Mouse (Mus musculus): ENCODE data around the gene Slc22a17. TPM values are rescaled to one million over a fixed set of nuclear protein-coding genes. Genes with fewer than 3 reads are reported as not detected.

The Slc22a17 gene
- polyA plus RNA-seq, 1 experiment from 2014 or later: 46.0 TPM

DNA sequence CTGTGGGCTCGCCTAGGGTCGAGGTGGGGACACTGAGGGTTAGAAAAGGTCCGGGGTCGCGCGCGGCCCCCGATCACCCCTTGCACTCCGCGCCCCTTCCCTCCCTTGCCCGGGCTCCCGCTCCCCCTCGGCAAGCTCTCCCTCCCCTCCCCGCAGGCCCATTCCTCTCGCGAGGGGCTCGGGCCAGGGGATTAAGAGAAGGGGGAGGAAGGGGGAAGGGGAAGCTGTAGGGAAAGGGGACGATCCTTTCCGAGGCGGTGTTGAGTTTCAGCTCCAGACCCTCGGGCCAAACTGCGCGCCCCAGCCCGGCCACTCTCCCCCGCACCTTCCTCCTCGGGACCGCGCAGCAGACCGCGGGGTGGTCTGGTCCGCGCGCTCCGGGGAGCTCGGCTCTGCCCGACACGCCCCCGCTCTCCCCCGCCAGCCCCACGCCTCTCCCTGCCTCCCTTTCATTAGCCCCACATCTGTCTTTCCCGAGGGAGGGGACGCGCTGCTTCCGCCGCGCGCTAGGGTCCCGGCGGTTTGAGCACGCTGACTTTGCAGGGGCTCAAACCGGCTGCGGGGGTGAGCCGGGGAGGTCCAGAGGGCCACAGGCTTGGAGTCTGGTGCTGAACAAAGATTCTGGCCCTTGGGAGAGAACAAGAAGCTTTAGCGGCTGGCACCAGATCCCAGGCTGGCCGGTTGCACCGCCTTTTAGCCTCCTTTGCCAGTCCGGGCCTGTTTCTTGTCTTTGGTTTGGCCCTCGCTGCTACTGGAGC, 13.6 kb upstream of the Slc22a17 start:
- ATAC-seq (ENCODE audit: insufficient number of reproducible peaks, low FRiP score, low TSS enrichment, low read depth): peak; percentile 81
- no peaks in the 10 kb centered on the region for H3K27me3 ChIP-seq (ENCODE audit: control insufficient read depth, insufficient read depth, low read length)
- under 1% methylated on average over 51 of the region's 58 CpGs for WGBS
- peak overlapping the region; percentile 92 for H3K9ac ChIP-seq (ENCODE audit: low read length)
- DNase-seq (ENCODE audit: low spot score): peak; percentile 91
- peak overlapping the region; percentile 83 for H3K4me2 ChIP-seq (ENCODE audit: low read depth, severe bottlenecking)
- peaks cover 20% of the 10 kb centered on the region for H3K4me1 ChIP-seq (ENCODE audit: control insufficient read depth, insufficient read depth, low read length)
- H3K27ac ChIP-seq (replicated peaks; ENCODE audit: low read depth, low read length): peak overlapping the region; percentile 99
- peaks cover 1% of the 10 kb centered on the region; the same call in 1 of the 2 replicates for H3K36me3 ChIP-seq (ENCODE audit: control insufficient read depth, insufficient read depth, low read length)
- H3K4me3 ChIP-seq (ENCODE audit: low read depth, low read length): peak overlapping the region; percentile 53
- peaks cover 1% of the 10 kb centered on the region; the same call in 1 of the 2 replicates for H3K9me3 ChIP-seq (ENCODE audit: control insufficient read depth, low read length)

DNA sequence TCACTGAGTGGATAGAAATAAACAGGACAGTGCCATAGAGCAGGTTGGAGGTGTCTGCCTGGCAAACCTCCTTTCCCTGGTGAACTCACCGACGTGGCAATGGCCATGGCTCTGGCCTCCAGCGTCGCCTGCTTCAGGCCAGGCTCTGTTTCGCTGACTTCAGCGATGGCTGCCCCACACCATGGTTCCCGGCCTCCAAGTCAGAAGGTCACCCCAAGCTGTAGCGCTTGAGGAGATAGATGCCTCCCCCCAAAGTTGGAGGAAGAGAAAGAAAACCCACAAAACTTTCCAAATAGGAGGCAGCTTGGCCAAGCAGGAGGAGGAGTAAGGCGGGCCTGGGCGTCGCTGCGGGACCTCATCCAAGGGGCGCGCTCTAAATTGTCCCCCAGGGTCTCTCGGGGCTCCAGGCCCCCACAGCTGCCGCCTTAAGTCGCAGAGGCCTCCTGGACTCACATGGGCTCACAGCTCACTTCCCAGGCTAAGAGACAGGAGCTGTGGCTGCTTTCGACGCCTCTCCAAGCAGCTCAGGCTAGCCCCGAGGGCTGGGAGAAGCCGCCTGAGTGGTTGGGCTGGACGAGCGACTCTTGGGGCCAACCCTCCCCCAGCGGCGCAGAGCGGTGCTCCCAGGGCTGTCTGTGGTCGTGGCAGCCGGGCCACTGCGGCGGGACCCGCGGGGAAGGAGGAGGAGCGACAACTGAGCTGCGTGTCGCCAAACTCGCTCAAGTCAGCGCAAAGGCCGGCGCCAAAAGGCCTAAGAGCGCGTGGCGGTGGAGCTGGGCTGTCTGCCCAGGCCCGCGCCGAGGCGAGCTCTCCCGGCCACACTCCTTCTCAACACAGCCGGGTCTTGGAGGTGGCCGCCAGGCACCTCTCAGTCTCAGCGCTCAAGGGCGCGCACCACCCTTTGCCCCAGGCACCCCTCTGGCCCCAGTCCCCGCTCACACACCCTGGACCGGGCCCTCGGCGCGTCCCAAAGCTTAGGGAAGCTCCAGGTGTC, 12.7 kb upstream of the Slc22a17 start, which contains the start of gene Efs:
Efs (minus strand) TSS at position 778 of the 994 bp plus-strand sequence.
- ATAC-seq (ENCODE audit: insufficient number of reproducible peaks, low FRiP score, low TSS enrichment, low read depth): peak; percentile 58
- H3K4me1 ChIP-seq (ENCODE audit: control insufficient read depth, insufficient read depth, low read length): peaks cover 20% of the 10 kb centered on the region

DNA sequence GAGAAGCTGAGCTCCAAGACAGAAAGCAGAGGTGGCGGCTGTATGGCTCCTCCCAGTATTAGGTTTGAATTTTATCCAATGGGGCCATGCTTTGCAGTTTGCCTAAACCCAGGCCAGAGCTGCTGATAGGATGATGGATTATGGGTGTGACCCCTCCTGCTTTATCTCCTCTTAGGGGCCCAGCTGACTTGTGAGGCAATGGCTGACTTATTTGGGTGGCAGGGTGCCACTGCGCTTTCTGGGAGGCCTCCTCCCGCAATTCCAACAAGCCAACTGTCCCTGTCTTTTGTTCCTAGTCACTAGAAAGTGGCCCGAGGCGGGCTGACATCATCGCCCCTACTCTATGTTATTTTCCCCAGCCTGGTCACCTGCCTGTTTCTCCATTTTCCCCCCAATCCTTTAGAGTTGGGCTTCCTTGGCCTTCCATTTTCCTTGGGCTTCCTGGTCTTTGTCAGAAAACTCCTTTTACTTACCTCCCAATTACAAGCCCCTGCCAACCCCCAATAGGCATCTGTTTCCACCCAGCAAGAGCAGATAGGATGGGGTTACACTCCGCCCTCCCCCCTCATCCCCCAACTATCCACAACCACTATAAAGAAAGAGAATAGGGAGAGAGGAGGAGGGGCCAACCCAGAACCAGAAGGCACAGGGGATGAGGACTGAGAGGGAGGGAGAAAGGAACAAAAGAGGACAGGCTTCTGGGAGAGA, 11.9 kb upstream of the Slc22a17 start:
- H3K9me3 ChIP-seq (ENCODE audit: control insufficient read depth, low read length): peaks cover 10% of the 10 kb centered on the region; the same call in 1 of the 2 replicates
- H3K27me3 ChIP-seq (ENCODE audit: control insufficient read depth, insufficient read depth, low read length): no peaks in the 10 kb centered on the region
- peak overlapping the region; percentile 99 for H3K27ac ChIP-seq (replicated peaks; ENCODE audit: low read depth, low read length)
- H3K9ac ChIP-seq (ENCODE audit: low read length): peak overlapping the region; percentile 92
- H3K4me2 ChIP-seq (ENCODE audit: low read depth, severe bottlenecking): peak overlapping the region; percentile 83
- H3K4me3 ChIP-seq (ENCODE audit: low read depth, low read length): peak overlapping the region; percentile 53
- H3K36me3 ChIP-seq (ENCODE audit: control insufficient read depth, insufficient read depth, low read length): peaks cover 15% of the 10 kb centered on the region
- H3K4me1 ChIP-seq (ENCODE audit: control insufficient read depth, insufficient read depth, low read length): peaks cover 20% of the 10 kb centered on the region
- WGBS: 12% methylated on average over 7 of the region's 7 CpGs
- DNase-seq (ENCODE audit: low spot score) (peak; percentile 72), ATAC-seq (ENCODE audit: insufficient number of reproducible peaks, low FRiP score, low TSS enrichment, low read depth) (peak; percentile 50; the same call in 1 of the 2 replicates)

More for the DNA sequence above, 12.7 kb upstream of the Slc22a17 start, which contains the start of gene Efs:
- Histone ChIP-seq H3K27ac (replicated peaks; ENCODE audit: low read depth, low read length) (peak within 1 kb of the TSS; percentile 99), H3K4me3 (ENCODE audit: low read depth, low read length) (peak within 1 kb of the TSS; percentile 53), H3K9ac (ENCODE audit: low read length) (peak within 1 kb of the TSS; percentile 92), H3K4me2 (ENCODE audit: low read depth, severe bottlenecking) (peak within 1 kb of the TSS; percentile 83), H3K36me3 (ENCODE audit: control insufficient read depth, insufficient read depth, low read length) (peaks cover 10% of the 10 kb centered on the region; the same call in 1 of the 2 replicates), H3K9me3 (ENCODE audit: control insufficient read depth, low read length) (peaks cover 10% of the 10 kb centered on the region; the same call in 1 of the 2 replicates), H3K27me3 (ENCODE audit: control insufficient read depth, insufficient read depth, low read length) (no peaks in the 10 kb centered on the region)
- DNase-seq (ENCODE audit: low spot score): peak; percentile 81
- under 1% methylated on average over 56 of the region's 57 CpGs for WGBS

DNA sequence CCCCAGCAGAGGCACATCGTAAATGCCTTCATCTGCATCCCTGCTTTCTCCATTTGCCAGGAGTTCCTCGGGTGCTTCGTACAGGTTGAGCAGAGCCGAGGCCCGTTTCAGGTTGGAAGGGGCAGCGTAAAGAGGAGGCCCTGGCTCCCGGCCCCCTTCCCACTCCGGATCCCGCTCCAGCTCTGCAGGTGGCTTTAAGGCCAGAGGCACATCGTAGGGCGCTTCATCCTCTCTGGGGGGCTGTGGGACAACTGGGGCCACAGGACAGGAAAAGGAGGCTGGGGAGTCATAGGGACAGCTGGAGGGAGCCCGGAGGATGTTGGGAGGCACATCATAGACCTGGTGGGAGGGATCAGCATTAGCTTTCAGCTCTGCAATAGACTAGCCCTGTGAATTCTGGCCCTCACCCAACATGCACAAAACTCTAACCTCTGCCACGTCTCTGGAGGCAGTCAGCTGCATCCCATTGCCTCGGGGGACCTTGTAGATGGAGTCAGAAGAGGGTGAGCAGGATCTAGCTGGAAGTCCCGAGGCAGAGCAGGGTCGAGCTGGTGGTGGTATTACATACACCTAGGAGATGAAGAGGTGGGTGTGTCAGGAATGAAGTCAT, 7.2 kb upstream of the Slc22a17 start:
- Histone ChIP-seq H3K9ac (ENCODE audit: low read length) (no peak overlapping the region), H3K36me3 (ENCODE audit: control insufficient read depth, insufficient read depth, low read length) (peaks cover 23% of the 10 kb centered on the region), H3K27me3 (ENCODE audit: control insufficient read depth, insufficient read depth, low read length) (no peaks in the 10 kb centered on the region), H3K4me1 (ENCODE audit: control insufficient read depth, insufficient read depth, low read length) (peaks cover 4% of the 10 kb centered on the region; the same call in 1 of the 2 replicates), H3K4me2 (ENCODE audit: low read depth, severe bottlenecking) (no peak overlapping the region), H3K4me3 (ENCODE audit: low read depth, low read length) (no peak overlapping the region), H3K9me3 (ENCODE audit: control insufficient read depth, low read length) (peaks cover 10% of the 10 kb centered on the region; the same call in 1 of the 2 replicates), H3K27ac (replicated peaks; ENCODE audit: low read depth, low read length) (no peak overlapping the region)
- DNase-seq (ENCODE audit: low spot score) (no peak), ATAC-seq (ENCODE audit: insufficient number of reproducible peaks, low FRiP score, low TSS enrichment, low read depth) (no peak)
- WGBS: 91% methylated on average over 16 of the region's 16 CpGs

DNA sequence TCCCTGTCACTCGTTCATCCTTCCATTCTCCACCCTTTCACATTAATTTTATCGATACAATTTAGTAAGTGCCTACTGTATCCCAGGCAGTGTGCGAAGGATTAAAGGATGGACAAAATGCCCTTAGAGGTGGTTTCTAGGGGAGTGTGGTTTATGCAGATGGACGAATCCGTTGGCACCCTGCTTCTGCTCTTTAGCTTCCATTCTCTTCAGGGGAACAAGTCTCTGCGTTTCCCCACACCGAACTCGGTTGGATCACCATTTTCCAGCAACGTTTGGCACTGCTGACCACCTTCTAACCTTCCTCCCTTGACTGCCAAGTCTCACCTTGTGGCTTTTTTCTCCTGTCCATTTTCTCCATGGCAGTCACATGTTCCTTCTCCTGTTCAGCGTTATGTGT, 411 bp upstream of the Slc22a17 start:
- ATAC-seq (ENCODE audit: insufficient number of reproducible peaks, low FRiP score, low TSS enrichment, low read depth) (no peak), DNase-seq (ENCODE audit: low spot score) (no peak)
- peaks cover 3% of the 10 kb centered on the region; the same call in 1 of the 2 replicates for H3K4me1 ChIP-seq (ENCODE audit: control insufficient read depth, insufficient read depth, low read length)
- H3K4me3 ChIP-seq (ENCODE audit: low read depth, low read length): peak overlapping the region; percentile 96
- no peak overlapping the region; the same call in 1 of the 2 replicates for H3K27ac ChIP-seq (replicated peaks; ENCODE audit: low read depth, low read length)
- H3K9ac ChIP-seq (ENCODE audit: low read length): peak overlapping the region; percentile 92
- H3K36me3 ChIP-seq (ENCODE audit: control insufficient read depth, insufficient read depth, low read length): peaks cover 11% of the 10 kb centered on the region
- WGBS: 16% methylated on average over 10 of the region's 10 CpGs
- peak overlapping the region; percentile 84 for H3K4me2 ChIP-seq (ENCODE audit: low read depth, severe bottlenecking)
- no peaks in the 10 kb centered on the region for H3K9me3 ChIP-seq (ENCODE audit: control insufficient read depth, low read length)
- H3K27me3 ChIP-seq (ENCODE audit: control insufficient read depth, insufficient read depth, low read length): no peaks in the 10 kb centered on the region

DNA sequence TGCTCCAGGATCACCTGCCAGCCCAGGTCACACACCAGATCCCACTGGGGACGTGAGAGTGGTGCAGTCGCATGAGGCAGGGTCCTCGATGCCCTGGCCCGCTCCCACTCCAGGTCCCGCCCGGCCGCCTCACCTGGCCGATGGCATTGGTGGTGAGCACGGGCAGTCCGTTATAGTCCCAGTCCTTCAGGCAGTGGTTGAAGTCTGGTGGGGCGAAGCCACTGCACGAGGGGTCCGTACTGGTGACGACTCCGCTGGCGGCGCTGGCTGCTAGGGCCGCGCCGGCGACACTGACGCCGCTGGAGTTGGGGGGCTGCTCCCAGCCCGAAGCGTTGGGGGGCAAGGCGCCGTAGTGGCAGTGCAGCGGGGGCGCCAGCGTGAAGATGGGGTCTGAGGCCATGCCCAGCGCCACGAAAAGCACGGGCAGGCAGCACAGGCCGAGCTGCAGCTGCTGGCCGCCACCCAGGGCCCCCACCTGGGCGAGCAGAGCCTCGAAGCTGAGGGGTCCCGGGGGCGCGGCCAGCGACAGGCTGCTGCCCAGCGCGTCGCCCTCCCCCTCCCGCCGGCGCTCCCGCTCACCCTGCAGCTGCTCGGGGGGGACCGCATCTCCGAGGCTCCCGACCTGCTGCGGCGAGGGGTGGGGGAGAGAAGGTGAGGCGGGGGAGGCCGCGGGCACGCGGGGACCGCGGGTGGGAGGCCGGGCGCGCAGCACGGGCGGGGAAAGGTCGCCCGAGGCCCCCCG, 652 bp downstream of the Slc22a17 start:
- Histone ChIP-seq H3K4me1 (ENCODE audit: control insufficient read depth, insufficient read depth, low read length) (peaks cover 3% of the 10 kb centered on the region; the same call in 1 of the 2 replicates), H3K27ac (replicated peaks; ENCODE audit: low read depth, low read length) (peak overlapping the region; percentile 72), H3K4me2 (ENCODE audit: low read depth, severe bottlenecking) (peak overlapping the region; percentile 84), H3K4me3 (ENCODE audit: low read depth, low read length) (peak overlapping the region; percentile 96), H3K36me3 (ENCODE audit: control insufficient read depth, insufficient read depth, low read length) (peaks cover 11% of the 10 kb centered on the region), H3K27me3 (ENCODE audit: control insufficient read depth, insufficient read depth, low read length) (no peaks in the 10 kb centered on the region), H3K9me3 (ENCODE audit: control insufficient read depth, low read length) (no peaks in the 10 kb centered on the region), H3K9ac (ENCODE audit: low read length) (peak overlapping the region; percentile 92)
- 3% methylated on average over 50 of the region's 69 CpGs for WGBS
- ATAC-seq (ENCODE audit: insufficient number of reproducible peaks, low FRiP score, low TSS enrichment, low read depth) (peak; percentile 52), DNase-seq (ENCODE audit: low spot score) (peak; percentile 44)

DNA sequence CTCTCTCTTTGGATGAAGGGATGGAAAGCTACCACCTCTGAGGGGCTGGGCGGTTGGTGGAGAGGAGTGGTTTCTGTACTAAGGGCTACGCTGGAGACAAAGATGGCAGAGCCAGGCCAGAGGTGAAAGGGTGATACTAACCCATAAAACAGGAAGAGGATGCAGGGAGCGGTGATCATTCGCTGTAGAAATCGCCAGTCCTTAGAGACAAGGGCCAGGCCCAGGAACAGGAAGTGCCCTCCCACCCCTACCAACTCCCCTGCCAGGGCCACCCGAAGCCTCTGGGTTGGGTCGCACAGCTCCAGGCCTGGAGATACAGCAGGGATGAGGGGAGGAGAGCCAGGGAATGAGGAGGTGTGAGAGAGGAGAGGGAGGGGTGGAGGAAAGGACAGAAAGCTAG, 4.2 kb downstream of the Slc22a17 start:
- no peak overlapping the region for H3K4me2 ChIP-seq (ENCODE audit: low read depth, severe bottlenecking)
- H3K4me3 ChIP-seq (ENCODE audit: low read depth, low read length): no peak overlapping the region
- DNase-seq (ENCODE audit: low spot score) (no peak), ATAC-seq (ENCODE audit: insufficient number of reproducible peaks, low FRiP score, low TSS enrichment, low read depth) (no peak)
- H3K9me3 ChIP-seq (ENCODE audit: control insufficient read depth, low read length): no peaks in the 10 kb centered on the region
- no peak overlapping the region for H3K9ac ChIP-seq (ENCODE audit: low read length)
- H3K36me3 ChIP-seq (ENCODE audit: control insufficient read depth, insufficient read depth, low read length): peaks cover 8% of the 10 kb centered on the region
- WGBS: 81% methylated on average over 7 of the region's 7 CpGs
- no peak overlapping the region for H3K27ac ChIP-seq (replicated peaks; ENCODE audit: low read depth, low read length)
- no peaks in the 10 kb centered on the region for H3K27me3 ChIP-seq (ENCODE audit: control insufficient read depth, insufficient read depth, low read length)
- H3K4me1 ChIP-seq (ENCODE audit: control insufficient read depth, insufficient read depth, low read length): peaks cover 3% of the 10 kb centered on the region; the same call in 1 of the 2 replicates

Data from limb, embryonic 11.5 days (tissue).